Mouse (Mus musculus) small intestine, adult 2 months (tissue): ENCODE measurements at regions not wholly inside any gene's neighbourhood (a gene's known extent, or its start where the extent isn't known, plus 50 kb on each side); places are given as distances from the start of the nearest gene placed in this dataset.

ENCODE experiments used
- CTCF ChIP-seq: fragments of 200-500 bp; IDR thresholded peaks from 2 replicates; pipeline ENCODE4 v1.5.1; 2012; ENCODE audit warnings: low read depth, mild to moderate bottlenecking, control low read depth, inconsistent platforms, low read length, moderate library complexity, mixed read lengths; ENCODE audit not compliant: insufficient replicate concordance, insufficient read length; ENCODE audit errors: extremely low read depth
- POLR2A ChIP-seq: fragments of 200-500 bp; IDR thresholded peaks from 2 replicates; pipeline ENCODE4 v1.6.1; 2012; ENCODE audit warnings: low read depth, mild to moderate bottlenecking, control low read depth, inconsistent platforms, low read length, moderate library complexity

DNA sequence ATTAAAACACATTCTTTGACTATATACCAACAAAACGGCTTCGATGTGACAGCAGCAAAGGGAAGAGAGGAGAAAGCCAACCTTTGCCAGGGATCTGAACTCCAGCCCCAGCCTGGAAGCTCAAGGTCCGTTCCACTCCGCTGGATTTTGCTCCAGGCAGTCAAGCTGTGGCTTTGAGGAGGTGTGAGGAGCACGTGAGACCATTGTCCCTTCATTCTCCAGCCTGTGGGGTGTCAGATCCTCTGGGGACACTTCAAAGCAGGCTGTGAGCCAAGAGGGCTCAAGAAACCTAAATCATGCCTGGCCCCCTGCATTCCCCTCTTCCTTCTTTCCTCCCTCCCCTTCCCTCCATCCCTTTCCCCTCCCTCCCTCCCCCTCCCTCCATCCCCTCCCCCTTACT lies 154.9 kb upstream of the Rpl38 start:
- TF ChIP-seq POLR2A (no peak), CTCF (no peak)
